Mouse (Mus musculus) heart, adult 18-20 months (tissue): ENCODE data around the gene 1700020D05Rik. TPM values are rescaled to one million over a fixed set of nuclear protein-coding genes. Genes with fewer than 3 reads are reported as not detected.

Source experiments
- total RNA-seq, 2 experiments: library from RNA; stranded (reverse); gene quantifications; 2 replicates each; pipeline ENCODE4 v1.2.3; 2021

1700020D05Rik gene
- total RNA-seq, 2 experiments from 2014 or later: 0.35 to 0.57 TPM

Other genes starting within 250 kb of the 1700020D05Rik start
- 10 to 100 TPM; 21.8 to 22.7 TPM for gene Pacs1, start 230.7 kb downstream of the 1700020D05Rik start, total RNA-seq
- gene Sf3b2, start 208.3 kb downstream of the 1700020D05Rik start, total RNA-seq: 100 to 1,000 TPM; 118 to 119 TPM
- 10 to 100 TPM; 21.9 to 22.4 TPM for gene Gal3st3, start 205.5 kb downstream of the 1700020D05Rik start, total RNA-seq
- gene Catsper1, start 168.0 kb downstream of the 1700020D05Rik start, total RNA-seq: not detected
- 10 to 100 TPM; 17.3 to 21.4 TPM for gene Cst6, start 154.2 kb downstream of the 1700020D05Rik start, total RNA-seq
- 10 to 100 TPM; 18.8 to 19.7 TPM for gene Eif1ad, start 137.0 kb downstream of the 1700020D05Rik start, total RNA-seq
- 100 to 1,000 TPM; 121 to 125 TPM for gene Banf1, start 136.6 kb downstream of the 1700020D05Rik start, total RNA-seq
- 10 to 100 TPM; 47.8 to 48.1 TPM for gene Sart1, start 115.1 kb downstream of the 1700020D05Rik start, total RNA-seq
- gene Tsga10ip, start 101.3 kb downstream of the 1700020D05Rik start, total RNA-seq: under 1 TPM in 1 of 2 experiments, not detected in 1; 0.59 TPM
- gene Drap1, start 78.8 kb downstream of the 1700020D05Rik start, total RNA-seq: 100 to 1,000 TPM; 301 to 320 TPM
- gene AI837181, start 78.6 kb downstream of the 1700020D05Rik start, total RNA-seq: 10 to 100 TPM; 32.1 to 38.3 TPM
- not detected for gene Fosl1, start 56.2 kb downstream of the 1700020D05Rik start, total RNA-seq
- 1 to 10 TPM; 6.0 to 6.7 TPM for gene Ccdc85b, start 45.9 kb downstream of the 1700020D05Rik start, total RNA-seq
- gene Fibp, start 43.2 kb downstream of the 1700020D05Rik start, total RNA-seq: 10 to 100 TPM; 50.9 to 54.3 TPM
- 1 to 10 TPM in 1 of 2 experiments, under 1 TPM in 1; 0.25 to 1.5 TPM for gene Ctsw, start 35.3 kb downstream of the 1700020D05Rik start, total RNA-seq
- gene Efemp2, start 29.8 kb downstream of the 1700020D05Rik start, total RNA-seq: 1 to 10 TPM; 7.2 to 7.9 TPM
- 10 to 100 TPM; 16.9 to 24.2 TPM for gene Mus81, start 15.4 kb downstream of the 1700020D05Rik start, total RNA-seq
- gene Cfl1, start 13.3 kb downstream of the 1700020D05Rik start, total RNA-seq: 100 to 1,000 TPM; 184 to 211 TPM
- gene Snx32, start 6.8 kb upstream of the 1700020D05Rik start, total RNA-seq: 1 to 10 TPM; 4.2 to 4.3 TPM
- gene Ovol1, start 56.9 kb upstream of the 1700020D05Rik start, total RNA-seq: not detected
- gene Ap5b1, start 64.2 kb upstream of the 1700020D05Rik start, total RNA-seq: 1 to 10 TPM; 2.8 to 4.3 TPM
- gene Rnaseh2c, start 98.1 kb upstream of the 1700020D05Rik start, total RNA-seq: 10 to 100 TPM; 56.5 to 59.3 TPM
- gene Kat5, start 106.5 kb upstream of the 1700020D05Rik start, total RNA-seq: 10 to 100 TPM; 20.5 to 31.3 TPM
- 10 to 100 TPM; 25.4 to 30.2 TPM for gene Rela, start 133.7 kb upstream of the 1700020D05Rik start, total RNA-seq
- 10 to 100 TPM; 20.3 to 24.1 TPM for gene Sipa1, start 159.9 kb upstream of the 1700020D05Rik start, total RNA-seq
- gene Map3k11, start 185.0 kb upstream of the 1700020D05Rik start, total RNA-seq: 10 to 100 TPM; 21.5 to 25.2 TPM
- gene Pcnx3, start 185.1 kb upstream of the 1700020D05Rik start, total RNA-seq: 10 to 100 TPM; 17.3 to 18.4 TPM
- not detected for gene Kcnk7, start 200.6 kb upstream of the 1700020D05Rik start, total RNA-seq
- gene Ehbp1l1, start 222.5 kb upstream of the 1700020D05Rik start, total RNA-seq: 100 to 1,000 TPM; 134 to 144 TPM
- 10 to 100 TPM; 21.6 to 26.0 TPM for gene Fam89b, start 225.9 kb upstream of the 1700020D05Rik start, total RNA-seq
- gene Ltbp3, start 237.1 kb upstream of the 1700020D05Rik start, total RNA-seq: 10 to 100 TPM; 30.4 to 35.5 TPM